Mouse (Mus musculus): Measurements from ENCODE around the gene 9130008F23Rik. TPM values are rescaled to one million over a fixed set of nuclear protein-coding genes. Genes with fewer than 3 reads are reported as not detected.

Gene 9130008F23Rik
- total RNA-seq, 2 experiments from 2014 or later = 0.90 to 1.2 TPM

GRCm38 (mm10) chr17:40831870-40832269 is 48.5 kb downstream of the 9130008F23Rik start:
- DNase-seq (ENCODE audit: low spot score in 2 of 2) = no peak

Other genes starting within 250 kb of the 9130008F23Rik start
- gene Esp3, start 248.5 kb downstream of the 9130008F23Rik start, total RNA-seq (2021) = not detected
- not detected for gene Esp1, start 153.4 kb downstream of the 9130008F23Rik start, total RNA-seq (2021)
- not detected for gene Crisp2, start 73.6 kb downstream of the 9130008F23Rik start, total RNA-seq (2021)
- not detected for gene Rhag, start 69.4 kb downstream of the 9130008F23Rik start, total RNA-seq (2021)
- not detected for gene Glyatl3, start 33.8 kb upstream of the 9130008F23Rik start, total RNA-seq (2021)
- 100 to 1,000 TPM; 148 to 173 TPM for gene Mut, start 54.1 kb upstream of the 9130008F23Rik start, total RNA-seq (2021)
- 1 to 10 TPM; 5.9 to 8.1 TPM for gene Cenpq, start 54.5 kb upstream of the 9130008F23Rik start, total RNA-seq (2021)